In the genomic region with DNA sequence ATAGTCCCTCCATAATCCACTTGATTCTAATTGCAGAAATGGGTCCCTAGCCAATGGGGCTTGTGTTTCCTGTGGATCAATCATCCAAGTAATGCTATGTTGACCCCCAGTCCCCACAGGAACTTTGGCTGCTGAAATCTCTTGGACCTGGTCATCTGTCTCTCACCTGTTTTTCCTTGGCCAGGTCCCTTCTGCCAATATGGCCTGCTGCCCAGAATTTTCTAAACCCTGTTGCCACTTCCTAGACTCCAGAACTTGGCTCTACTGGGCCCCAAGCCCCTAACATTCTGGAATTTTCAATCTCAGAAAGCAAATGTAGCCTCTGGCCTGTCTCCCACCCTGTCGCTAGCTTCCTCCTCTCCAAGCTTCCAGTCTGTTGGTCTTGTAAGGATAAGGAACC, we compare ENCODE assay signal across 18 mouse cellular contexts.
"Had no signal": no experiment of that assay in that cellular context is flagged by ENCODE, and none has a peak within 500 bp of the region (broad histone marks: within the 10 kb centered on the region; RNA-seq: fewer than 3 reads in every experiment).

No protein-coding gene starts in this region.

- H3K4me3 ChIP-seq: midbrain, embryonic 10.5 days; midbrain, embryonic 13.5 days; midbrain, embryonic 15.5 days; myocyte; neural tube, embryonic 13.5 days; neural tube, embryonic 15.5 days had no signal

- H3K27me3 ChIP-seq: midbrain, embryonic 15.5 days; neural tube, embryonic 13.5 days; neural tube, embryonic 15.5 days had no signal

- H3K27ac ChIP-seq: midbrain, embryonic 10.5 days; midbrain, embryonic 13.5 days; midbrain, embryonic 15.5 days; neural tube, embryonic 13.5 days; neural tube, embryonic 15.5 days had no signal

- H3K4me1 ChIP-seq: midbrain, embryonic 10.5 days; midbrain, embryonic 13.5 days; midbrain, embryonic 15.5 days; neural tube, embryonic 13.5 days; neural tube, embryonic 15.5 days had no signal

- ATAC-seq: midbrain, embryonic 13.5 days; midbrain, embryonic 15.5 days had no signal

- DNase-seq: lung, adult 18-20 months; lung, embryonic 14.5 days; lung, postnatal 10 days; lung, postnatal 4 days; retina, postnatal 1 day; right cerebral cortex, adult 18-20 months; right cerebral cortex, postnatal 25 days; right cerebral cortex, postnatal 4 days; spleen, adult 18-20 months; thymus, adult 18-20 months; thymus, postnatal 14 days; thymus, postnatal 36 days had no signal

- H3K9me3 ChIP-seq: midbrain, embryonic 13.5 days; midbrain, embryonic 15.5 days; neural tube, embryonic 13.5 days; neural tube, embryonic 15.5 days had no signal

- H3K36me3 ChIP-seq: midbrain, embryonic 10.5 days; midbrain, embryonic 13.5 days; midbrain, embryonic 15.5 days; neural tube, embryonic 13.5 days; neural tube, embryonic 15.5 days had no signal

- H3K9ac ChIP-seq: lung, embryonic 14.5 days; midbrain, embryonic 13.5 days; midbrain, embryonic 15.5 days; neural tube, embryonic 13.5 days; neural tube, embryonic 15.5 days had no signal

- H3K4me2 ChIP-seq: lung, embryonic 14.5 days; midbrain, embryonic 13.5 days; midbrain, embryonic 15.5 days; neural tube, embryonic 13.5 days; neural tube, embryonic 15.5 days had no signal
